9 mouse cellular contexts compared by ENCODE assay signal in genomic region chr7:80207314-80207731, GRCm38 (mm10). TPM values are rescaled to one million over a fixed set of nuclear protein-coding genes. Genes with fewer than 3 reads are reported as not detected.
DNase-seq lines count a peak whose midpoint lies in the region; ATAC-seq and TF ChIP-seq lines count a peak whose summit lies in the region.
"Had no signal": no experiment of that assay in that cellular context is flagged by ENCODE, and none has a peak within 500 bp of the region (broad histone marks: within the 10 kb centered on the region; RNA-seq: fewer than 3 reads in every experiment).

No protein-coding gene starts in this region.

- ATAC-seq in stomach, embryonic 15.5 days (ENCODE audit: insufficient read depth, low FRiP score, low read depth) = peak; percentile 41
- ATAC-seq in megakaryocyte progenitor cell, adult 5-6 weeks (replicated peaks; ENCODE audit: poor library complexity) = no peak

- H3K27ac ChIP-seq in stomach, embryonic 15.5 days = peak overlapping the region; percentile 93
- no peak overlapping the region for H3K27ac ChIP-seq in layer of hippocampus, adult 2 months

- DNase-seq in spleen, postnatal 36 days (ENCODE audit: low spot score in 2 of 2) = peak; percentile 58 to 59
- DNase-seq in spleen, adult 18-20 months = no peak
- peak; percentile 66 for DNase-seq in c-Kit-negative CD71-positive TER-119-positive erythroid progenitor cells, embryonic 14.5 days (ENCODE audit: low read depth, low spot score)
- peak; percentile 59 for DNase-seq in kidney, postnatal 10 days
- DNase-seq in layer of hippocampus, adult 2 months (ENCODE audit: low spot score in 2 of 2) = no peak
- no peak for DNase-seq in gastrocnemius, adult 8-10 months (ENCODE audit: low spot score in 2 of 2)
- DNase-seq: thymus, adult 2 months had no signal

- WGBS in stomach, embryonic 15.5 days = 47% methylated on average over 3 of the region's 3 CpGs

- no peaks in the 10 kb centered on the region for H3K27me3 ChIP-seq in stomach, embryonic 15.5 days (replicated peaks)

- no peak overlapping the region for H3K4me3 ChIP-seq in stomach, embryonic 15.5 days (replicated peaks)
- H3K4me3 ChIP-seq in layer of hippocampus, adult 2 months = no peak overlapping the region

- peak overlapping the region; percentile 22 for H3K4me2 ChIP-seq in stomach, embryonic 15.5 days

- H3K36me3 ChIP-seq in stomach, embryonic 15.5 days = no peaks in the 10 kb centered on the region

- H3K4me1 ChIP-seq in stomach, embryonic 15.5 days = peaks cover 59% of the 10 kb centered on the region

- no peaks in the 10 kb centered on the region for H3K9me3 ChIP-seq in stomach, embryonic 15.5 days

- 0 out of 2 replicates have a peak overlapping the region, but pooled peaks have one; percentile 12 for H3K9ac ChIP-seq in stomach, embryonic 15.5 days

- no peak for TF ChIP-seq CTCF in layer of hippocampus, adult 2 months (conservative IDR thresholded peaks at IDR 0.05)

RNA-seq across cellular contexts. Expression of gene Sema4b, which starts 20.7 kb away (rescaled TPM):
- 22.1 and 23.8 TPM in 2 replicates for polyA plus RNA-seq in stomach, embryonic 15.5 days (2015; fragmentation: Nextera tagmentation; extraction: Ambion mirVana)
- 10 to 100 TPM; 25.7 to 27.5 TPM for total RNA-seq in layer of hippocampus, adult 2 months (2021)
- total RNA-seq in megakaryocyte progenitor cell, adult 5-6 weeks (2015) = 6.6 and 7.7 TPM in 2 replicates
- total RNA-seq in megakaryocyte progenitor cell, adult 5-6 weeks (2017) = 5.3 and 8.1 TPM in 2 replicates
- total RNA-seq in gastrocnemius, adult 8-10 months (2022) = 1 to 10 TPM in 3 of 4 experiments, under 1 TPM in 1; 0.92 to 2.1 (median 1.5) TPM

RNA-seq across cellular contexts. Expression of gene Cib1, which starts 25.3 kb away (rescaled TPM):
- 157 and 158 TPM in 2 replicates for polyA plus RNA-seq in stomach, embryonic 15.5 days (2015; fragmentation: Nextera tagmentation; extraction: Ambion mirVana)
- 10 to 100 TPM; 23.6 to 25.0 TPM for total RNA-seq in layer of hippocampus, adult 2 months (2021)
- 65.0 and 67.2 TPM in 2 replicates for total RNA-seq in megakaryocyte progenitor cell, adult 5-6 weeks (2015)
- total RNA-seq in megakaryocyte progenitor cell, adult 5-6 weeks (2017) = 32.7 and 43.8 TPM in 2 replicates
- total RNA-seq in gastrocnemius, adult 8-10 months (2022) = 1 to 10 TPM; 4.8 to 6.2 (median 5.8) TPM

RNA-seq across cellular contexts. Expression of gene Gdpgp1, which starts 25.3 kb away (rescaled TPM):
- 5.2 and 5.3 TPM in 2 replicates for polyA plus RNA-seq in stomach, embryonic 15.5 days (2015; fragmentation: Nextera tagmentation; extraction: Ambion mirVana)
- 1 to 10 TPM; 6.1 to 6.8 TPM for total RNA-seq in layer of hippocampus, adult 2 months (2021)
- total RNA-seq in megakaryocyte progenitor cell, adult 5-6 weeks (2015) = 7.1 TPM in 2 replicates
- total RNA-seq in megakaryocyte progenitor cell, adult 5-6 weeks (2017) = 2.0 and 2.4 TPM in 2 replicates
- 1 to 10 TPM in 1 of 4 experiments, under 1 TPM in 3; 0.56 to 1.3 (median 0.83) TPM for total RNA-seq in gastrocnemius, adult 8-10 months (2022)

RNA-seq across cellular contexts. Expression of gene Ttll13, which starts 38.9 kb away (rescaled TPM):
- polyA plus RNA-seq in stomach, embryonic 15.5 days (2015; fragmentation: Nextera tagmentation; extraction: Ambion mirVana) = 1.1 and 1.6 TPM in 2 replicates
- 1 to 10 TPM; 1.4 to 3.3 TPM for total RNA-seq in layer of hippocampus, adult 2 months (2021)
- total RNA-seq in megakaryocyte progenitor cell, adult 5-6 weeks (2015) = 1.5 TPM in 1 of 2 replicates, not detected in the other
- not detected in 2 replicates for total RNA-seq in megakaryocyte progenitor cell, adult 5-6 weeks (2017)
- total RNA-seq in gastrocnemius, adult 8-10 months (2022) = under 1 TPM in 2 of 4 experiments, not detected in 2; 0.20 to 0.48 TPM

RNA-seq across cellular contexts. Expression of gene Ngrn, which starts 53.7 kb away (rescaled TPM):
- 47.3 and 52.0 TPM in 2 replicates for polyA plus RNA-seq in stomach, embryonic 15.5 days (2015; fragmentation: Nextera tagmentation; extraction: Ambion mirVana)
- 10 to 100 TPM; 38.5 to 42.2 TPM for total RNA-seq in layer of hippocampus, adult 2 months (2021)
- total RNA-seq in megakaryocyte progenitor cell, adult 5-6 weeks (2015) = 27.6 and 29.4 TPM in 2 replicates
- 24.6 and 25.9 TPM in 2 replicates for total RNA-seq in megakaryocyte progenitor cell, adult 5-6 weeks (2017)
- total RNA-seq in gastrocnemius, adult 8-10 months (2022) = 10 to 100 TPM; 22.8 to 25.3 (median 24.9) TPM

Comparison
In these comparisons a context has a peak if more than half of its experiments do, and no peak if none do; other contexts are left out.
1. DNase-seq: peak in spleen, postnatal 36 days (2 of 2), c-Kit-negative CD71-positive TER-119-positive erythroid progenitor cells, embryonic 14.5 days (single experiment) and kidney, postnatal 10 days (single experiment); none in spleen, adult 18-20 months (0 of 2), layer of hippocampus, adult 2 months (0 of 2) and gastrocnemius, adult 8-10 months (0 of 2).